Mouse (Mus musculus) layer of hippocampus, adult 11-12 months (tissue): ENCODE results near the gene Hipk2.

Source experiments
- DNase-seq: peaks from one replicate; pipeline ENCODE4 v3.0.0; 2022; ENCODE audit warnings: low spot score

Gene Hipk2

GRCm38 (mm10) chr6:38867291-38867690, 8.7 kb downstream of the Hipk2 start:
- DNase-seq: no peak

DNA sequence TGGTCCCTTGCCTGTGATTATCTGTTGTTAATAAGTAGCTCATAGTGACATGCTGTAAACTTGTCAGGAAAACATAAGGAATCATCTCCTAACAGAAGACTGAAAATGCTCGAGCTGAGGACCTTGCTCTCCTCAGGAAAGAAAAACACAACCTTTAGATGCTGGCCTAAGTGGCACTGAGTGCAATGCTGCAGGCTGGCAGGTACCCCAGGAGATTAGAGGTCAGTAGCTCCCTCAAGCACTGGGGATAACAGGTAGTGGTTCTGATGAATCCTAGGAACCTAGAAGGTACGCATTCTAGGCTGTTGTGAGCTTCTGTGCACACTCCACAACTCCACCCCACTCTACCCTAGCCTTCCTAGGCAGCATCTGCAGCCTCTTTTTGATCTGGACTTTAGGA, 9.2 kb downstream of the Hipk2 start:
- no peak for DNase-seq

- no peak for DNase-seq
Measured at GRCm38 (mm10) chr6:38866357-38866756, 9.6 kb downstream of the Hipk2 start.

DNA sequence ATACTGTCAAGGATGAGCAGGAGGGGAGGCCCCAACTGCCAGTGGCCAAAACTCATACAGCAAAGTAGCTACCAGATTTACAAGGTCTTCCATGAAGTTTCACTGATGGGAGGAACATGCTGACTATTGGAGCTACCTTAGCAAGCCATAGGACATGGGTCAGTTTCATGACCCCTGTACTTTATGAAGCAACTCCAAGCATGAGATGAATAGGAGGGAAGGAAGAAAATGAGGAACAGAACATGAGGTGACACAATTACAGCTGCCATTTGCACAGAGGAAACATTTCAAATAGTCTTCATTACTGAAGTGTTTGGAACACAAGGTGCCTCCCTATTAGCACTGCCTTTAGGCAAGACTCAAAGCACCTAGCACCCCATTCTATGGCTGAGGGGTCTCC, 10.2 kb downstream of the Hipk2 start:
- DNase-seq: no peak

GRCm38 (mm10) chr6:38863595-38863994, 12.4 kb downstream of the Hipk2 start:
- no peak for DNase-seq

- no peak for DNase-seq
Measured at GRCm38 (mm10) chr6:38860301-38860700, 15.7 kb downstream of the Hipk2 start.

- DNase-seq: no peak
Measured at GRCm38 (mm10) chr6:38859819-38860218, 16.1 kb downstream of the Hipk2 start.

DNA sequence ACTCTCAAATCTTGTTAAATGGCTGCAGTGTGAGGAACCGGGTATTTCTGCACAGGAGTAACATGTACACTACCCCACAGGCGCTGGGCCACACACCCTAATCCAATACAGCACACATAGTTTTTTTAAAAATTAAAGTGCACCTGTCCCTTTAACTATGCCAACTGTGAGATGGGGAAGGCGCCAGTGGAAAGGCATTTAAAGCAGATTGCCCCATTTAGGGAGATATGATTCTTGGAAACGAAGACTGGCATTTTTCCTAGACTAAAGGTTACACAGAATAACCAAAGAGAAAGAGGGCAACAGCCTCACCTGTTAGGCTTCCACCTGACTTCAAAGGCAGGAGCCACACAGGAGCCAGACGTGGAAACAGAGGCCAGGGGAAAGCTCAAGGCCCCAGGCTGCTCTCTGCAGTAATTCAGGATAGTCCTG, 22.4 kb downstream of the Hipk2 start:
- no peak for DNase-seq

GRCm38 (mm10) chr6:38851740-38852139, 24.2 kb downstream of the Hipk2 start:
- no peak for DNase-seq

GRCm38 (mm10) chr6:38850715-38851259, 25.2 kb downstream of the Hipk2 start:
- no peak for DNase-seq

DNA sequence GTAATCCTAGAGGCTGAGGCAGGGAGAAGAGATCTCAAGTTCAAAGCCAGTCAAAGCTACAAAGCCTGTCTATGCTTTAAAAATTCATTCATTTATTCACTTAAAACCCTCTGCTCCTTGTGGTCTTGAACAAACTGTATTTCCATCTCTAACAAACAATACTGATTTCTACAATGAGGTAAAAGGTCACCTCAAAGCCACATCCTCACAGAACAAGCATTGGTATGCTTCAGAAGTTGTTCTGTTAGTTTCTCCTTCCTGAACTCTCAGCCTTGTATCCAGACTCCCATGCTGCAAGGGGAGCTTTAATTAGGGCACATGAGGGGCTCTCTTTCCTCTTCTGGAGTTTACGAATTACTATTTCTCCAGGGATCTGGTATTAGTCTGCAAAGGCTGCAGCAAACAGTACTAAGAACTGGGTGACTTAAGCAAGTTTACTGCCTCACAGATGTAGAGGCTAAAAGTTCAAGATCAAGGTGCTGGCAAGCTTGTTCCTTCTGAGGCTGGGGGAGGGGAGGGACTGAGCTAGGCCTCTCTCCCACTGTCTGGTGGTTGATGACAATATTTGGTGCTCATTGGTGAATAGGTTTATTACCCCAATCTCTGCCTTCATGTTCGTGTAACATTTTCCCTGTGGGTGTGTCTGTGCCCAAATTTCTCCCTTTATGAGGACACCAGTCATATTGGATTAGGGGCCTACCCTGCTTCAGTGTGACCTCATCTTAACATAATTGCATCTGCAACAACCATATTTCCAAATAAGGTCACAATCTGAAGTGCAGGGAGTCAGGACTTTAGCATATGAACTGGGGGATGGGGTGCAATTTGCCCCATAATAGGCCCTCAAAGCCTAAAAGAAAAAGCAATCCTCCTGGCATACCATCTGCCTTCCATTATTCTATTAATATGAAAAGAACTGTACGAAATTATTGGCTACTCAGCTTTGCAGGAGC, 27.7 kb downstream of the Hipk2 start:
- no peak for DNase-seq

GRCm38 (mm10) chr6:38847447-38847846, 28.5 kb downstream of the Hipk2 start:
- DNase-seq: no peak

DNA sequence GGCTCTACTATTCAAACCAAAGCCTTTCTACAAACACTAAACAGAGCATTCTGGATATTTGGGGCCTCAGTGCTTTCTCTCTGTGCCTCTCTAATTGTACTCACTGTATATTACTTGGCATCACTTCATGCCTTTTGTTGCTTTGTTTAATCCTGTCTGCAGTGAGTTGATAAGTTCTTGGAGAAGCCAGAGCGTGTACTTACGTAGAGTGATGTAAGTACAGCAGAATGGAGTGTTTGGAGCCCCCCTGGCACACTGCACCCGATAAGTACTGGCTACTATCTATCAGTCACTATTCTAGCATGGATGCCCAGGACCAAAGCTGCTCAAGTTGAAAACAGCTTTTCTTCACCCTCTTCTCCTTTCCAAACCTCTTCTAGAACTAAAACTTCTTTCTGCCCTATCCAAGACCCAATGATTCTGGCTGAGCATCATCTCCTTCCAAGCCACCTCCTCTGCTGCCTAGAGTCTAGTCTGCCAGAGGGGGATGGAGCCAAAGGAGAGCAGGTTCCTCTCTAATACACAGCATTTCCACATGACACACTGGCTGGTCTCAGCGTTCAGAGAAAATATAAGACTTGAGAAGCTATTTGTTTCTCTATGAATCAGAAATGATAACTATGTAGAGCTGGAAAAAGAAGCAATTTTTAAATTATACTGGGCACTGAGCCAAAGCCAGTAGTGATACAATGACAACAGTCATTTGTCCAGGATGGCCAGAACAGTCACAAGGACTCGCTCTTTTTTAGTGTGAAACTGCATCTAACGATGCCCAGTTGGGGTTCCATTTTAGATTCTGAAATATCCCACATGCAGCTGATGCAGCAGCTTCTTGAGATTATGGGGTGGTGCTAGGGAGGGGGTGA, 29.4 kb downstream of the Hipk2 start:
- DNase-seq: no peak

DNA sequence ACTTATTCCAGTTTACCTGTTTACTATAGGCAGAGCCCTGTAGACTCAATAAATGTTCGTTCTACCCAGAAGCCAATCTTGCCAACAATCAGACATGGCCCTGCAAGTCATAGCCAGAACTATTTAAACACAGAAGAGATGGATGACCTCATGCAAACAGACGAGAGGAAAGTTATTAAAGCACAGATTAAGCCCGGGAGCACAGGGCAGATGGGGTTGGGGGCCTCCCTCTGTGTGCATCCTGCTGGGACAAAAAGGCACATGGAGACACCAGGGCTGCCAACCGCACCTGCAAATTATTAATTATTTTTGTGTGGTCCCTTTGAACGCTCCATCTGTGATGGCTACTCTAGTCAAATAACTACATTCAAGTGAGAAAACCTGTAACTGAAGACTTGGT, 30.1 kb downstream of the Hipk2 start:
- DNase-seq: no peak

- no peak for DNase-seq
Measured at GRCm38 (mm10) chr6:38845117-38845516, 30.8 kb downstream of the Hipk2 start.

DNA sequence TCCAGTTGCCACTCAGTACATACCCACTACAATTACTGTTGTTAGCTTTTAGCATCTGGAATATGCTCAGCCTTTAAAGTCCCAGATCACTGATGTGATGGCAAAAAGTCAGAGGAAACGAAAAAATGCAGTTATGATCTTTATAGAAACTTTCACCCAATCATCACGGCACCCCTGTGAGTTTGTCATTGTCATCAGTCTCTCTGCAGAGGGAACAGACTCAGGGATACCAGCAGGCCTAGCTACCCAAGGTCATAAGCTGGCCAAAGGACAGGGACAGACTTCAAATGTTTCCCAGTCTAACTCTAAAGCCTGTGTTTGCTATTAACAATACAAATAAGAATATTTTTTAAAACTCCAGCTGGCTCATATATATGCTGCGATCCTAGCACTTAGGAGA, 34.4 kb downstream of the Hipk2 start:
- no peak for DNase-seq

DNA sequence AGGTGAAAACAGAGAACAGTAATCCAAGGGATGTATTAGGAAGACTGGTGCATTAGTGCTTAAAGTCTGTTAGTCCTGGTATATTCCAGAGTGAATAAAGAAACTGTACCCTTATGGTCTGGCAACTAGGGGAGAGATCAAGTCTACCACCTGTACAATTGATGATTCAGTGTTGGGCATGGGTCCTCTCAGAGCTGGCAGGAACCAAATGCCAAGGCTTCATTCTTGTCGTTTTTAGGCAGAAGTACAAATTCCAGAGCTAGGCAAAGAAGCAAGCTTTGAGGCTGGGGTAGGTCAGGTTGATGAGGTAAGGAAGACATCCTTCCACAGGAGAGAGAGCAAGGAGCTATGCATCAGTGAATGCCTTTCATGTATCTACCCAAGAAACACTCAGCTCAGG, 35.2 kb downstream of the Hipk2 start:
- no peak for DNase-seq

- peak; percentile 60 for DNase-seq
Measured at GRCm38 (mm10) chr6:38840380-38840779, 35.6 kb downstream of the Hipk2 start.

- no peak for DNase-seq
Measured at GRCm38 (mm10) chr6:38839891-38840290, 36.1 kb downstream of the Hipk2 start.

- no peak for DNase-seq
Measured at GRCm38 (mm10) chr6:38838061-38838460, 37.9 kb downstream of the Hipk2 start.

- DNase-seq: no peak
Measured at GRCm38 (mm10) chr6:38835217-38835616, 40.7 kb downstream of the Hipk2 start.

DNA sequence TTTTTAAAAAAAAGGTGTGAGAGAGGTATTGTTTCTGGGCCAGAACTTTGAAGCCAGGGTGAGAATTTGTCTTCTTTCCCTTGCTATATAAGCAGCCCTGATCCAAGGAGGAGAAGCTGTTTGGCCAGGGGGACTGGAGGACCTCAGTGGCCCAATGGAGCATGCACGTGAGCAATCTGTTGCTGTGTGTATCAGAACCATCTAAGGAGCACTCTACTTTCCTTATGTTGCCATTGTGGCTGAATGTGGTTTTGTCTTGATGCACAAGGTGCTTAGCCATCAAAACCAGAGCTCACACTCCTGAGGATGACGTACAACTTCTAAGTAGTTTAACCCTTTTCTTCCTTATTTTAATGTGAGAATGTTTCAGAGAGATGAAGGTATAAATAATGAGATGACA, 41.2 kb downstream of the Hipk2 start:
- no peak for DNase-seq

GRCm38 (mm10) chr6:38833721-38834120, 42.2 kb downstream of the Hipk2 start:
- DNase-seq: no peak
